Mouse (Mus musculus) kidney, postnatal 25 days (tissue): ENCODE results near the gene St3gal5.
"Not testable (repeated sequence)": the region's sequence is repeated elsewhere in the genome, so short reads cannot be mapped to it uniquely, and the experiment has no call there.

Experiments
- DNase-seq, 2 experiments: peaks; one replicate each; pipeline ENCODE4 v3.0.0; 2021; ENCODE audit warnings: mixed read lengths in 2 of 2

The St3gal5 gene

GRCm38 (mm10) chr6:72097181-72097995 is at the start of gene St3gal5:
Gene St3gal5, plus strand, starts transcription at chr6:72097592.
- DNase-seq, result peak; percentile 91 to 94

DNA sequence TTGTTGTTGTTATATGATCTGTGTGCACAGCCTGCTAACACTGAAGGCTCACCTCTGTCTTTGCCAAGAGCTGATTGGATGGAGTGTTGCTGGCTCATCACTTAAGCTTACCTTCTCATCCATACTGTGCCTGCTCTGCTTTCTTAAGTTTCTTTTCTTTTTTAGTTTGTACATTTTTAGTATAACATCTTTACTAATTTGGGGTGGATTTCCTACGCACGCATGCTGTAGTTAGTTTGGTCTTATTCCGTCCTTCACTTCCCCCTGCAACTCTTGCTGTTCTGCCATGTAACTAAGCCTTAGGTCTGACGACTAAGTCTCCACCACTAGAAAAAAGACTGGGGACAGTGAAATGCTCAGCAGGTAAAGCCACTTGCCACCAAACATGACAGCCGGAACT is 48.7 kb upstream of the St3gal5 start:
- no peak for DNase-seq

DNA sequence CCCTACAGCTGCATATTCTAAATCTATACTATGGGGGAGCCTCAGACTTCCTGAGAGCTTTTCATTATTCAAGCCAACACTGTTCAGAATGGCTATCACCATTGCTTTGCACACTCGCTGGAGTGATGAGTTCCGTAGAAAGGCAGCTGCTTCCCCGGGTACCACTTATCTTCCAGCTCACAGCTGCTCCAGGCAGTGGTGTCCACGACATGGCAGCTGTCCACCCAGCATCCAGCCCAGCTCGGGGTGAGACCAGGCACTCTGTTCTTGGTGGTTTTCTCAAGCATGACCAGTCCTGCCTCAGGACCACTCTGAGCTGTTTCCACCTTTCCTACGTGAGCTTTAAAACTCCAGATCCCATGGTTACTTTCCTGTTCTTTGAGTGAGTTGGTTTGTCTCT is 47.5 kb upstream of the St3gal5 start:
- DNase-seq, result no peak

- peak in 1 of 2 experiments; percentile 10 for DNase-seq
Observed at GRCm38 (mm10) chr6:72050827-72051226, 46.6 kb upstream of the St3gal5 start.

- DNase-seq, result no peak
Observed at GRCm38 (mm10) chr6:72051247-72051646, 46.1 kb upstream of the St3gal5 start.

DNA sequence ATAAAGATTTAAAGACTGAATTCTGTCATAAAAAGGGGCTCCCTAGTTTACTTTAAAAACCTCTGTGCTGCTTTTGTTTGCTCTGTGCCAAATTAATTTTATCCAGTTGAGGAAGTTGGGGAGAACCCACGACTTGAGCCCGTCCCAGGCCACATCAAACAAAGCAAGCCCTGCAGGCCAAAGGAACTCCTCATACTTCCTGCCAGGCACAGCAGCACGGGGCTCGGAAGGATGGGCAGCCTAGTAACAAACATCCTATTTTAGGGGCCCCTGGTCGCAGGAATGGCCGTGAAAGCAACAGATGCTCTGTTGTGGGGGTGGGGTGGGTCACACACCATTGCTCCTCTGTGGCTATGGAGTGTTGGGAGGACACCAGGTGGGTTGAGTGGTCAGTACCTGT is 45.6 kb upstream of the St3gal5 start:
- DNase-seq, result peak; percentile 12 to 61

DNA sequence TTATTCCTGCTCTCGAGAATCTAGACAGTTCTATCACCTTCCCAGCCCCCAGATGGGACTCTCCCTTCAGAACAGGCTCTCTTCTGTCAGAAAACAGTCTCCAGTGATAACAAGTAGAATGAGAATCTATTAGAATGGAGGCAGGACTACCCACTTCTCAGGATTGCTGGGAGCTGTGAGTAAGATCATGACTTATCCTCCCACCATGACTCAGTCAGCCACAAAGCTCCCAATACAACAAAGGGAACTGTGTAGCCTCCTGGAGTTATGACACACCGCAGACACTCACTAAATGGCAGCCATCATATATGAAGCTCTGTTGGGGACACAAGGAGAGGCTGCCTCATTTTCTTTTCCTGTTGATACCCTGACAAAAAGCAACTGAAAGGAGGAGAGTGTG is 40.8 kb upstream of the St3gal5 start:
- no peak for DNase-seq

GRCm38 (mm10) chr6:72058398-72058889 is 38.9 kb upstream of the St3gal5 start:
- no peak for DNase-seq

- DNase-seq, result not testable (repeated sequence)
Observed at GRCm38 (mm10) chr6:72060677-72061076, 36.7 kb upstream of the St3gal5 start.

- DNase-seq, result no peak
Observed at GRCm38 (mm10) chr6:72063718-72064117, 33.7 kb upstream of the St3gal5 start.

GRCm38 (mm10) chr6:72065988-72066387 is 31.4 kb upstream of the St3gal5 start:
- DNase-seq, result no peak

DNA sequence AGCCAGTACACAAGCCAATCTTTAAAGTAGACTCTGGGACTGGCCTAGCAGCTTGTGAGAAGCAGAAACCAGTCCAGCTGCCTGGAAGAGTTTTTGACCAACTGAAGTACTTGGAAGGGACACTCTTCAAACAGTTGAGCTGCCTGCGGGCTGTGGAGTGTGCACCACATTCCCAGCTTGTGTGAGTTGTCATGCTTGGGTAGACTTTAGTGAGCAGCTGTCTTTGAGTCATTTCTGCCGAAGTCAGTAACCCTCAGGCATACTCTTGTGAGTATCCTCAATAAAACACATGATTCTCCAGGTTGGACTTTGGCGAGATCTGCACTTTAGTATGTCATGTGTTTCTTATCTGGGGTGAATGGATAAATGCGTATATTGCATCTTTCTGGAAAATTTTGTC is 29.0 kb upstream of the St3gal5 start:
- DNase-seq, result no peak

GRCm38 (mm10) chr6:72071281-72071870 is 26.0 kb upstream of the St3gal5 start:
- peak; percentile 29 to 66 for DNase-seq

DNA sequence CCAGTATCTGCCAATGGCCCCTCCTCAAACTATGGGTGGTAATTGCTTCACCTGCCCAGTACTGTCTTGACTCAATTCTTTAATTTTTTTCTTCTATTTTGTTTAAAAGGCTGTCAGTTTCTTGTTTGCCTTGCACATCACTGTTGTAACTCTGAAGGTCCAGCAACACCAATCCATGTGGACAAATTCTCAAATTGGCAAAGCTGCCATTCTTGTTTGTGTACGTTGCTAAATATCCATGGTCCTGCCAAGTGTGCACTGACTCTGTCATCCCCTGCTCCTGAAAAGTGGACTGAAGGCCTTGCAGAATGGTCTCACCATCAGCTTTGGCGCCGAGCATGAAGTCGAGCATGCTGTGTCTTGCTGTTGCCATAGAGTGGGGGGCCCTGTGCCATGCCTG is 23.6 kb upstream of the St3gal5 start:
- DNase-seq, result no peak

GRCm38 (mm10) chr6:72076512-72076911 is 20.9 kb upstream of the St3gal5 start:
- DNase-seq, result no peak

DNA sequence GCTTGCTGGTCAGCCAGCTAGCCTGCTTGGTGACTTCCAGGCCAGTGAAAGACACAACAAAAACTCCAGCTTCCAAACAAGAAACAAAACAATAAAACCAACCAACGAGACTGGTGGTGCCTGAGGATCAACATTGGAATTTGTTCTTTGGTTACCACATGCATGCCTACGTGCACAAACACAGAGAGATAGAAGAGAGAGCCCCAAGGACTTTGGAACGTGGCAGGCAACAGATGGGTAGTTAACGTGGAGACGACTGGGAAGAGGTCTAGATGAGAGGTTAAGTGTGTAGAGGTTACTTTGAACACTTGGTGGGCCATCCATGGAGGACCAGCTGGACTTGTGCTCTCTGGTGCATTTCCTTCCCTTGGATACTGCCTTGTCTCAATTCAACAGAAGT is 19.2 kb upstream of the St3gal5 start:
- DNase-seq, result no peak

DNA sequence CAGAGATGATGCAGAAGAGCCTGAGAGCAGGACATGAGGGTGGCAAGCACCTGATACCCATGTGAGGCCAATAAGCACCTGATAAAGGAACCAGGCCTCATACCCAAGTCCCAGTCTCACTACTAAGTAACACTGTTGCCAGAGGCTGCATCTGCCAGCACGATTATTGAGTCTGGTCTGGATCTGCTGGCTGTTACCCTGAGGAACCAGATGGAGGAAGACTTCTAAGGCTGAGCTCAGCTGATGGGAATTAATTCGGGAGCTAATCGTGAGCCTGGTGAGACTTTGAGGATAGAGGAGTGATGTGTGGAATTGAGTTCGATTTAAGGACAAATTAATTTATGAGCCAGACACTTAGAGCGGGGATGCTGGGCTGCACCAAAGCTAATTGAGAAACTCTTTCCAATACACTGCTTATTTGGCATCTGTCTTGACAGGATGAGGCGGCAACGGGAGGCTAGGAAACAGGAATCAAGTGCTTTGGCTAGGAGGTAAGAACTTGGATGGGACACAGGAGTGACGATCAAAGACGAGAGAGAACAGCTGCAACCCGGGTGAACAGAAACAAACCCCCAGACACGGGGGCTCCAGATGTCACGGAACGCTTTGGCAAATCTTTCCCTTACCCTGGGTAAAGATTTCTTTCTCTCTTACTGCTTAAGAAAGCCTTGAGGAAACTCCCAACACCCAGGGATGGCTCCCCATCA is 15.9 kb upstream of the St3gal5 start:
- no peak for DNase-seq

DNA sequence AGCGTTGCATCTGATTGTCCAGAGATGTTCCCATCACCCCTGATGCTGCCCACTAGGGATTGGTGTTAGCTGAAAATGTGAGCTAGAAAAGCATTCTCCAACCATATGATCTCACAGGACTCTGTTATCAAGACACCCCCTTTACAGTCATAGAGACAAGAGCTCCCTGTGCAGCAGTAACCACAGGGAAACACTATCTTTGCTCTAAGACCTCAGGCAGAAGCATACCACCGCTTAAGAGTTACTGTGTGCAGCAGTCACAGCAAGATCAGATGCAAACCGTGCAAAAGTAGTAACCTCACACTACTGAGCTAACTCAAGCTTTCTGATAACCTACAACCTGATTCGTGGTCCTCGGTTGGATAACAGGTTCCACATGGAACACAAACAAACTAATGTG is 10.0 kb upstream of the St3gal5 start:
- no peak for DNase-seq

DNA sequence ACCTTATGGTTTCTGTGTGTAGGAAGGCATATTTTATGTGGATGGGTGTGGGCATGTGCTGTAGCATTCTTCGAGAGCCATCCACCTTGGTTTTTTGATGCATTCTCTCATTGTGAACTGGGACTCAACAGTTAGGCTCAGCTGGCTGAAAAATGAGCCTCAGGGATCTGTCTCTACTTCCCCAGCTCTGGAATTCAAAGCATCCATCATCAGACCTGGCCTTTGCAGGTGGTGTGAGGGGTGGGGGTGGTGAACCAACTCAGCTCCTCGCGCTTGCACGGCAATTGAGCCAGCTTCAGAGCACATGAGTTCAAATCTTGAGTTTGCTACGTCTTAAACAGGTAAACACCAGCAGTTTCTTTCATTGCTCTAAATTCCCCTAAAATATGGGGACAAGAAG is 7.5 kb upstream of the St3gal5 start:
- no peak for DNase-seq

- DNase-seq, result no peak
Observed at GRCm38 (mm10) chr6:72091007-72091406, 6.4 kb upstream of the St3gal5 start.

DNA sequence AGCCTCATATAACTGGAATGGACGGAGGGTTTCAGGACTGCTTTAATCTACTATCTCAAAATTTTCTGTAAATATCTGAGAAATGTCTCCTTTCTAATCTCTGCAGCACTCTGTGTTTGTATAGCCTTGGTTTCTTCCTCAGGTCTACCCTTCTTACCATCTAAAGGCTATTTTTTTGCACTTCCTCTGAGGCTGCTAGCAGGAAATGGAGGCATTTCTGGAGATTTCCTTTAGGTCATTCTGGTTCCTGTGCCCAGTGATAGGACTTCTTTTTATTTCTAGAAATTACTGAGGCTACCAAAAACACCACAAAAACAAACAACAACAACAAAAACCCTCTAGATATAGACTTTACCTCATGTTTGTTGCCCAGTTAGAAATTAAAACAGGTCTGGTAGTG is 4.3 kb upstream of the St3gal5 start:
- DNase-seq, result no peak

DNA sequence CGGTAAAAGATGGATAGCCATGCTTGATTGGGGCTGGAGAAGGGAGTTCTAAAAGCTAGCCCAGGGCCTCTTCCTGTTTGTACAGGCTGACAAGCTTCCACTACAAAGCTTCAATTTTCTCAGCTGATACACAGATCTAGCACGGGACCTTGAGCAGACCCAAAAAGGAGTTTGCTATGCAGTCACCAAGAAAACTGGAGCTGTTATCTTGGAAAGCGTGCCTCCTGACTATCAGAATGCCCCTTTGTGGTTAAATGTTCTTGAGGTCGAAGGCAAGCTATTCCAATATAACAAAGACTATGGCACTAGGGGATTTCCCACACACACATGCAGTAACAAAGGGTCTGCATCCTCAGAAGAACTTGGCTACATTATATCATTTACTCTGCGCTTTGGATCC is 1.2 kb upstream of the St3gal5 start:
- no peak for DNase-seq

DNA sequence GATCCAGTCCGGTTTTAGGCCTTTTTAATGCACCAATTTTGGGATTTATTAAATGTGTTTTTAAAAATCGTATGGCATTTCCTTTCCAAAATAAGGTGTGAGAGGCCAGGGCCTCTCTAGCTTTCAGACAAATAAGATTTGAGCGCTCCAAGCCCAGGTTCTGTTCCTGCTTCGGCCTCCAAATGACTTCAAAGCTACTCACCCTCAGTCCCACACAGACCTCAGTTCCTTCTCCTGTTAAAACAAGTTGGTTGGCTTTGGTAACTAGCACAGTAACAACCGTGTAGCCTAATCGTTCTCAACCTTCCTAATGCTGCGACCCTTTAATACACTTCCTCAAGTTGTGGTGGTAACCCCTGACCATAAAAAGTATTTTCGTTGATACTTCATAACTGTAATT is 723 bp upstream of the St3gal5 start:
- no peak for DNase-seq
